22 mouse cellular contexts compared by ENCODE assay signal in genomic region chr19:45594079-45594478, GRCm38 (mm10). TPM values are rescaled to one million over a fixed set of nuclear protein-coding genes. Genes with fewer than 3 reads are reported as not detected.
DNase-seq lines count a peak whose midpoint lies in the region; ATAC-seq and TF ChIP-seq lines count a peak whose summit lies in the region.
"Had no signal": no experiment of that assay in that cellular context is flagged by ENCODE, and none has a peak within 500 bp of the region (broad histone marks: within the 10 kb centered on the region; RNA-seq: fewer than 3 reads in every experiment).

No protein-coding gene starts in this region.

- DNase-seq in embryonic facial prominence, embryonic 10.5 days (ENCODE audit: low spot score), result no peak
- DNase-seq in heart, adult 11 months, result peak; percentile 87
- no peak for DNase-seq in heart, adult 18-20 months
- no peak for DNase-seq in Patski (ENCODE audit: low read depth, low spot score)
- DNase-seq in natural killer cell, adult 2 months (ENCODE audit: low spot score in 2 of 2), result peak; percentile 15 to 46
- DNase-seq in urinary bladder, postnatal 10 days (ENCODE audit: low spot score), result no peak
- DNase-seq: adrenal gland, adult 2 months; adrenal gland, adult 8-10 months; adrenal gland, postnatal 10 days; adrenal gland, postnatal 14 days; adrenal gland, postnatal 25 days; adrenal gland, postnatal 36 days; B cell, adult 2 months; cerebellum, adult 11 months; cerebellum, adult 11-12 months; cerebellum, adult 18-20 months had no signal

- H3K9ac ChIP-seq in embryonic facial prominence, embryonic 15.5 days, result no peak overlapping the region

- no peaks in the 10 kb centered on the region; the same call in 1 of the 2 replicates for H3K36me3 ChIP-seq in embryonic facial prominence, embryonic 15.5 days
- H3K36me3 ChIP-seq in embryonic facial prominence, embryonic 10.5 days (replicated peaks), result no peaks in the 10 kb centered on the region

- peaks cover 18% of the 10 kb centered on the region for H3K4me1 ChIP-seq in embryonic facial prominence, embryonic 15.5 days
- H3K4me1 ChIP-seq in embryonic facial prominence, embryonic 10.5 days, result peaks cover 33% of the 10 kb centered on the region

- POLR2A ChIA-PET in Patski (lab: Charles Lee), result no interaction called here

- CTCF ChIA-PET in Patski (lab: Charles Lee), result no interaction called here

- in situ Hi-C loops in Patski (cut with MboI; ENCODE audit: low pct_unique_long_range_greater_than_20kb), result no loop called here

- no peaks in the 10 kb centered on the region for H3K27me3 ChIP-seq in embryonic facial prominence, embryonic 15.5 days
- peaks cover 79% of the 10 kb centered on the region for H3K27me3 ChIP-seq in embryonic facial prominence, embryonic 10.5 days (replicated peaks; ENCODE audit: low read depth, poor library complexity, severe bottlenecking)
- H3K27me3 ChIP-seq in Patski, result no peaks in the 10 kb centered on the region
- H3K27me3 ChIP-seq: CH12.LX had no signal

- ATAC-seq in embryonic facial prominence, embryonic 15.5 days (ENCODE audit: insufficient number of reproducible peaks, low FRiP score, low TSS enrichment, low read depth), result peak; percentile 55; the same call in 1 of the 2 replicates
- peak; percentile 12 for ATAC-seq in Patski
- no peak for ATAC-seq in erythroid progenitor cell, adult 5-6 weeks (replicated peaks; ENCODE audit: low FRiP score, poor library complexity, severe bottlenecking)
- ATAC-seq: activated CD4-positive, CD25-positive, alpha-beta regulatory T cell, adult 4 months; CD4-positive, CD25-positive, alpha-beta regulatory T cell, adult 4 months had no signal

- no peak for TF ChIP-seq CTCF in Patski (IDR thresholded peaks at IDR 0.05)

- H3K4me2 ChIP-seq in embryonic facial prominence, embryonic 15.5 days (replicated peaks), result no peak overlapping the region

- 90% methylated on average over 7 of the region's 7 CpGs for WGBS in embryonic facial prominence, embryonic 15.5 days
- 94% methylated on average over 7 of the region's 7 CpGs for WGBS in embryonic facial prominence, embryonic 10.5 days

- no peaks in the 10 kb centered on the region for H3K9me3 ChIP-seq in embryonic facial prominence, embryonic 15.5 days (replicated peaks)
- H3K9me3 ChIP-seq in embryonic facial prominence, embryonic 10.5 days, result no peaks in the 10 kb centered on the region
- H3K9me3 ChIP-seq: G1E had no signal

- no peak overlapping the region for H3K27ac ChIP-seq in embryonic facial prominence, embryonic 15.5 days (replicated peaks)
- H3K27ac ChIP-seq in embryonic facial prominence, embryonic 10.5 days (replicated peaks), result no peak overlapping the region

- H3K4me3 ChIP-seq in embryonic facial prominence, embryonic 15.5 days (replicated peaks), result no peak overlapping the region
- H3K4me3 ChIP-seq in embryonic facial prominence, embryonic 10.5 days, result no peak overlapping the region

RNA-seq across cellular contexts. Expression of gene Gm17018, which starts 33.7 kb away (rescaled TPM):
- polyA plus RNA-seq in embryonic facial prominence, embryonic 15.5 days (2015; fragmentation: Nextera tagmentation; extraction: Ambion mirVana), result 46.0 and 53.7 TPM in 2 replicates
- polyA plus RNA-seq in embryonic facial prominence, embryonic 10.5 days (2016; fragmentation: Nextera tagmentation; extraction: Ambion mirVana), result 50.3 and 50.8 TPM in 2 replicates
- 10 to 100 TPM; 19.8 to 19.9 TPM for total RNA-seq in heart, adult 18-20 months (2021)
- polyA plus RNA-seq in Patski (2021), result 71.7 TPM
- total RNA-seq in erythroid progenitor cell, adult 5-6 weeks (2015; ENCODE audit: low replicate concordance), result 3.4 TPM in 1 of 2 replicates, not detected in the other
- 4.0 and 7.7 TPM in 2 replicates for total RNA-seq in erythroid progenitor cell, adult 5-6 weeks (2017; ENCODE audit: low replicate concordance)

RNA-seq across cellular contexts. Expression of gene Poll, which starts 33.7 kb away (rescaled TPM):
- polyA plus RNA-seq in embryonic facial prominence, embryonic 15.5 days (2015; fragmentation: Nextera tagmentation; extraction: Ambion mirVana), result 14.4 and 15.5 TPM in 2 replicates
- 23.3 and 23.8 TPM in 2 replicates for polyA plus RNA-seq in embryonic facial prominence, embryonic 10.5 days (2016; fragmentation: Nextera tagmentation; extraction: Ambion mirVana)
- total RNA-seq in heart, adult 18-20 months (2021), result 10 to 100 TPM; 10.3 to 10.4 TPM
- 21.3 TPM for polyA plus RNA-seq in Patski (2021)
- total RNA-seq in erythroid progenitor cell, adult 5-6 weeks (2015; ENCODE audit: low replicate concordance), result 3.6 TPM in 1 of 2 replicates, not detected in the other
- total RNA-seq in erythroid progenitor cell, adult 5-6 weeks (2017; ENCODE audit: low replicate concordance), result 3.0 TPM in 1 of 2 replicates, not detected in the other

Comparison
In these comparisons a context has a peak if more than half of its experiments do, and no peak if none do; other contexts are left out.
1. DNase-seq: peak in heart, adult 11 months (single experiment) and natural killer cell, adult 2 months (2 of 2); none in embryonic facial prominence, embryonic 10.5 days (single experiment), heart, adult 18-20 months (0 of 2), Patski (single experiment) and urinary bladder, postnatal 10 days (single experiment).